Mouse (Mus musculus): ENCODE data around the gene Gm3739.
"Not testable (repeated sequence)": the region's sequence is repeated elsewhere in the genome, so short reads cannot be mapped to it uniquely, and the experiment has no call there.

- not testable (repeated sequence) for TF ChIP-seq CTCF, EP300 (IDR thresholded peaks at IDR 0.05; ENCODE audit: low read depth)
Observed at GRCm38 (mm10) chr14:7332295-7332694, 17.4 kb upstream of the Gm3739 start, which contains the start of gene Gm5797.

All from liver, embryonic 14.5 days (tissue).